Mouse (Mus musculus): ENCODE results near the gene Tcf7l1. TPM values are rescaled to one million over a fixed set of nuclear protein-coding genes. Genes with fewer than 3 reads are reported as not detected.

Tcf7l1 gene
- total RNA-seq, 2 experiments from 2014 or later, result 19.6 to 20.1 TPM

GRCm38 (mm10) chr6:72590111-72590510 is 198.9 kb downstream of the Tcf7l1 start:
- DNase-seq, result no peak

- DNase-seq, result no peak
Measured at GRCm38 (mm10) chr6:72588307-72588706, 200.7 kb downstream of the Tcf7l1 start.

GRCm38 (mm10) chr6:72586701-72587100 is 202.4 kb downstream of the Tcf7l1 start:
- no peak for DNase-seq

- DNase-seq, result no peak
Measured at GRCm38 (mm10) chr6:72584154-72584553, 204.9 kb downstream of the Tcf7l1 start.

- DNase-seq, result no peak
Measured at GRCm38 (mm10) chr6:72583211-72583839, 205.7 kb downstream of the Tcf7l1 start.

- DNase-seq, result no peak
Measured at GRCm38 (mm10) chr6:72581625-72582382, 207.2 kb downstream of the Tcf7l1 start.

Other genes starting within 250 kb of the Tcf7l1 start
- 10 to 100 TPM; 28.1 to 33.5 TPM for gene Capg, start 244.9 kb downstream of the Tcf7l1 start, total RNA-seq (2021)
- 10 to 100 TPM; 13.3 to 15.8 TPM for gene Elmod3, start 190.8 kb downstream of the Tcf7l1 start, total RNA-seq (2021)
- 100 to 1,000 TPM; 359 to 375 TPM for gene Retsat, start 190.8 kb downstream of the Tcf7l1 start, total RNA-seq (2021)
- gene Tgoln1, start 172.3 kb downstream of the Tcf7l1 start, total RNA-seq (2021), result 100 to 1,000 TPM in 1 of 2 experiments, 10 to 100 TPM in 1; 92.7 to 121 TPM
- 10 to 100 TPM; 85.5 to 91.6 TPM for gene Kcmf1, start 110.7 kb upstream of the Tcf7l1 start, total RNA-seq (2021)
- 100 to 1,000 TPM; 483 to 577 TPM for gene Tmsb10, start 169.5 kb upstream of the Tcf7l1 start, total RNA-seq (2021)

Data from adrenal gland, postnatal 10 days (tissue).